Mouse (Mus musculus) embryo, embryonic 11 days (tissue): ENCODE results near the gene Myd88.
"Not testable (repeated sequence)": the region's sequence is repeated elsewhere in the genome, so short reads cannot be mapped to it uniquely, and the experiment has no call there.

Experiments used
- DNase-seq: peaks from one replicate; pipeline ENCODE4 v3.0.0-alpha.2; 2015

Myd88 gene

DNA sequence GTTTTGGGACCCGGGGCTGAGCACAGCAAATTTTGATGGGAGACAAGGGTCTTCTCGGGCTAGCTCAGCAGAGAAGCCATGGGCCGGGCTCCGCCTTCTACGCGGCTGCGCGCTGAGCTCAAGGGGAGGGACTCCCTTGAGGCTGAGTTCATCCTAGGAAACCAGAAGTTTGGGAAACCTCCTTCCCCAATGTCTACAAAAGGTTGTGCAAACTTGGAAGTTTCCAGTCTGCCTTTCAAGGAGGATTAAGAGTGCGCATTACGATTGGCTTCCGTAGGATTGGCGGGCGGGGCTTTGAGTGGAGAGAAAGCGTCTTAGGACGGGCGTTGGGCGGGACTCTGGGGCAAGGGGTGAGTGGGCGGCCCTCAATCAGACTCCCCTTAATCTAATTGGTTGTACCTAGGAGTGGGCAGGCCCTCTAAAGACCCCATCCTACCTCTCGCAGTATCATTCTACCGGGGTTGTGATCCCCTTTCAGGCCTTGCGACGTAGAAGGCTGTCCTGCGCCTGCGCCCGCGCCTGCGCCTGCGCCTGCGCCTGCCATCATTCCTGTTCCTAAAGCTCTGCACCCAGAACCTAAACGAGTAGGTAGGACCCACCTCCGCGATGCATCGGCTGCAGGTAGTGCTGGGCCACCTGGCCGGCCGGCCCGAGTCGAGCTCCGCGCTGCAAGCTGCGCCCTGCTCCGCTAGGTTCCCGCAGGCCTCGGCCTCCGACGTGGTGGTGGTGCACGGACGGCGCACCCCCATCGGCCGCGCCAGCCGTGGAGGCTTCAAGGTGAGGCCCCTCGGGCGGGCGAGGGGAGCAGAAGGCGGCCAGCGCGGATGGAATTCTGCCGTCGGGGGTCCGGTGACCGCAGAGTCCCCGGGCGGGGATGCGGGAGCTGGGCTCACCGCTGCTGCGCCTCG, at the start of gene Myd88:
Gene Myd88 (minus strand): TSS at position 503 of the 908 bp plus-strand sequence.
- peak; percentile 97 for DNase-seq

DNA sequence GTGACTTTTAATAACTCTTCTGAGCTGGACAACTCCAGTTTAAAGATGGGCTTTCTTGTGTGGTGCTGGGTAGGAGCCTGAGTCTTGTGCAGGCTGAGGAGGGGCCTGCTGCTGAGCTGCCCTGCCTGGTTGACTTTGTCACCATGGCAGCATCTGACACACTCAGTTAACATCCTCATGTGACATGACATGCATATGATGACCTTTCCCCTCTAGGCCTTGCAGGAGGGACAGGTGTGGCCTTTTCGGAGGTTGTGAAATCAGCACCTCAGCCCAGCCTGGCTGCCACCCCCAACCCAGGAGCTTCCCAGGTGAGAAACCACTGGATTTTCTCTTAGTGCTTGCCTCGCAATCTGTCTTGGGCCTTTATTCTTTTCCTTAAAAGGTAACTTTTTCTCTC, 49.0 kb upstream of the Myd88 start:
- DNase-seq = no peak

DNA sequence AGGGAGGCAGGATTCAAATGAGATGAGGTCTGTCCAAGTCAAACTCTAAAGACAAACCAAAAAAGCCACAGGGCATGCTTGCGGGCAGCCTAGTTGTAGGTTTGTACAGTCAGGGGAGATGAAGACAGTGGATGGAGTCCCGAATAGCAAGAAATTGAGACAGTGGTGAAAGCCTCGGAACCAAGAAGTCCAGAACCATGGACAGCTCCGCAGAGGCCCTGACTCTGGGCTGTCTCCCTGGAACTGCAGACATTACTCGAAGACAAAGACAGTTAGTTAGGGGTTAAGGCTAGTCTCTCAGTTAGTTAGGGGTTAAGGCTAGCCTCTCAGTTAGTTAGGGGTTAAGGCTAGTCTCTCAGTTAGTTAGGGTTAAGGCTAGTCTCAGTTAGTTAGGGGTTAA, 47.7 kb upstream of the Myd88 start:
- DNase-seq = peak; percentile 62

DNA sequence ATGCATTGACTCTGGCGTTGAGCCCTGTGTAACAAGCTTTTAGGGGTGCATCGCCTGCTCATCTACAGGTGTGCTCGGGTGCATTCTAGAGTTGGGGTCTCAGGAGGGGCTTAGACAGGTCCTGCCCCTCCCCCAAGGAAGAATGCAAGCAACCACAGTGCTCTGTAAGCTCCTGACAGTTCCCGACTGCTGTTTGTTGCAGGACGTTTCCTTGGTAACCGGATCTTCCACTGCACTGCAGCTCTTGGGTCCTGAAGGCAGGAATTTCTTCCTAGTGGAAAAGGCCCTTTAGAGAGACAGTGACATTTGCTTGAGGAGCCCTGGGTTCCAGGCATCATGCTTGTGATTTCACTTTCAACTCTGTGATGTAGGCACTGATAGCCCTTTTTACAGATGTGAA, 41.4 kb upstream of the Myd88 start:
- peak; percentile 15 for DNase-seq

DNA sequence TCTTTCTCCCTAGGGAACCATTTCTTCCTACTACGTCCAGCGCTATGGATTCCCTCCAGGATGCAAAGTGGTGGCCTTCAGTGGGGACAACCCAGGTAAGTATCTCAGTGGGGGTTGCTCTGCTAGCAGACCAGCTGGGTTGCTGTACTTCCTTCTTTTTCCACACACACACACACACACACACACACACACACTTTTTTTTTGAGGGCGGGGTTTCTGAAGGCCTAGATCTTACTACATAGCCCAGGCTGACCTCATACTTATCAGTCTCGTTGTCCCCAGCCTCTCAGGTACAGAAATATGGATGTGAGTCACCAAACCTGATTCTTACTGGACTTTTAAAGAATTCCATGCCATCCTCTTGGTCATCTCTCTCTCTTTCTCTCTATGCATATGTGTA, 37.0 kb upstream of the Myd88 start:
- no peak for DNase-seq

DNA sequence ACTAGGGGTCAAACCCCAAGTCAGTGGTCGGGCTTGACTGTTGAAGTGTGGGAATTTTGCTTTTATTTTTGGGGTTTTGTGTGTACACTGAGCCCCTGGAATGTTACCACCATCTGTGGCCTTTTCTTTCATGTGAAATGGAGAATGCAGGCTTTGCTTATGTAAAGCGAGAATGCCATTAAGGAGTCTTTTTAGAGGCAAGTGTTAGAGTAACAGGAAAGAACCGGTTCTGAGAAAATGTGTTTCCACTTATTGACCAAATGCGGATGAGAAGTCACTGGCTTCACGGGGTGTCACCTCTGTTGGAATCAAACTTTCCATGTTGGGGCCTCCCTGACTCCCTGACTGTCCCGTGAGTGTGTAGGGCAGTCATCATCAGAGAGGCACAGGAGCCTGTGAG, 34.3 kb upstream of the Myd88 start:
- DNase-seq = peak; percentile 22

DNA sequence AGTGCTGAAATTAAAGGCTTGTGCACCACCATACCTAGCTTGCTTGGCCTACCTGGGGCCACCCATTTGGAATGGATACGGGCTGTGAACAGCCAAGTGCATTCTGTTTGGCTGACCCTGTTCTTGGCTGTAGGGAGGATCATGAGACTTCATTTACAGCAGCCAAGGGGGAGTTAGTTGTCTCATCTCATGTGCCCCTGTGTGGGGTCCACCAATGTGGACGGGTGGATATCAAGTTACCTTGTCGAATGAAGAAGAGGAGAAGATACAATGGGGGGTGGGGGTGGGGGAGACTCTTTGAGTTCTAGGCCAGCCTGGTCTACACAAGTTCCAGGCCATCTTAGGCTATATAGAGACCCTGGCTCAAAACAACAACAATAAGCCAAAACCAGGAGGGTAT, 33.8 kb upstream of the Myd88 start:
- DNase-seq = no peak

DNA sequence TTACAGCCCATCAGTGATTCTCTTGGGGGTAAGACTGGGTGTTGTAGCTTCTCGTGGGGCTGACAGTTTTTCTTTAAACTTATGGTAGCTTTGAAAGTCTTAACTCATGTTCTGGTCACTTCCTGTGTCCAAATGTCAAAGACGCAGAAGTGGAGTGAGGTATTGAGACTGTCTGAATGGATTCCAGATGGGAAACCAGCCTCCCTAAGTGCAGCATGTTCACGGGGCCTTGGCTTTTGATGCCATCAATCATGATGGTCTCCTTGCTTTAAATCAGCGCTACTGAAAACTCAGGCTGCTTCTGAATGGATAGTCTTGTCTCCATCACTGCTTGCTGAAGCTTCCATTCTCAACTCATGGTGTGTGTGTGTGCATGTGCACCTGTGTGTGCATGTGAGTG, 30.0 kb upstream of the Myd88 start:
- DNase-seq = peak; percentile 37

DNA sequence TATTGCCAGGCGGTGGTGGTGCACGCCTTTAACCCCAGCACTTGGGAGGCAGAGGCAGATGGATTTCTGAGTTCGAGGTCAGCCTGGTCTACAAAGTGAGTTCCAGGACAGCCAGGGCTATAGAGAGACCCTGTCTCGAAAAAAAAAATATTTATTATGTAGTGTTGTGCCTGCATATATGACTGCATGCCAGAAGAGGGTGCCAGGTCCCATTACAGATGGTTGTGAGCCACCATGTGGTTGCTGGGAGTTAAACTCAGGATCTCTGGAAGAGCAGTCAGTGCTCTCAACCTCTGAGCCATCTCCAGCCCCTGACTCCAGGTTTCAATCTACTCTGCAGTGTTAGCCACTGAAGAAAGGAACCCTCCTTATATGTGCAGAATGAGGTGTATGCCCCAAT, 29.6 kb upstream of the Myd88 start:
- not testable (repeated sequence) for DNase-seq

DNA sequence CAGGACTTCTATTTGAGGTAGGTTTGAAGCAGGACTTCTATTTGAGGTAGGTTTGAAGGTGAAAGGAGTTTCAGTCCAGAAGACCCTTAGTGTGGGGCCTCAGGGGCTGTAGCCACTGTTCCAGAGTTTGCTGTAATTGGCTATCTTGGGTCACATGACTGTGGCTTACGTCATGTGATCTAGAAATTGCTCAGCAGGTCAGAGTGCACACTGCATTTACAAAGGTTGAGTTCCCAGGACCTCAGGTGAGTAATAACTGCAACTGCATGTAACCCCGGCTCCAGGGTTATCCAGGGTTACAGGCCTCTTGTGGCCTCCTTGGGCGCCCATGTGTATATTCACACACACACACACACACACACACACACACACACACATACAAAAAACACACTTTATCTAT, 27.2 kb upstream of the Myd88 start:
- DNase-seq = no peak

DNA sequence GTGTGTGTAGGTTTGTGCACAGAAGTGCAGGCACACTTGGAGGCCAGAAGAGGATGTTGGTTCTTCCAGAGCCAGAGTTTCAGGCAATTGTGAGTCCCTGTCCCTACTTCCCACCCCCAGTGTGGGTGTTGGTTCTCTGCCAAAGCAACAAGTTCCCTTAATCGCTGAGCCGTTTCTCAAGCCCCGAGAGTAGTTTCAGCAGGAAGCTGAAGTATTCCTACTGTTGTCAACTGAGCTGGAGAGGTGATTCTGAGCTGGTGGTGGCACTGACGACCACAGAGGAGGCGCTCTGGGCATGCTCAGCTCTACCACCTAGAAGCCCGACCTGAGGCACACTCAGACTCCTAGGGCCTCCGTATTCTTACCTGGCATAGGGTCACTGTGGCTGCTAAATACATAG, 24.1 kb upstream of the Myd88 start, which contains the start of gene Slc22a14:
Gene Slc22a14 (minus strand): TSS at position 270 of the 400 bp plus-strand sequence.
- no peak for DNase-seq

DNA sequence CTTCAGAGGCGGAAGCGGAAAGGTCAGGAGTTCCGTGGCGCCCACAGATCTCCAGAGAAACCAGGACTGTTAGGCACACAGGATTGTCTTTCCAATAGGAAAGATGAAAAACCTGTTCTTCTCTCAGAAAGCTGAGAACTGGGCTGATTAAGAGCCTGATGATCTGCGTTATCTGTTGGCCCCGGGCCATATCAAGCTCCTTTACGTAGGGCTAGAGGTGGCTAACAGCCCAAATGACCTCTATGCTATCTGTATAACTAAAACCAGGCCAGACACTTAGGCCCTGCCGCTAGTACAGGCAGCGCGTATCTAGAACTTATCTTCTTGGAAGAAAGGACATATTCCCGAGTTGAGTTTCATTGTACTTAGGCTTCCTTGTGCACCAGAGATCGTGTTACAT, 22.0 kb upstream of the Myd88 start:
- no peak for DNase-seq

DNA sequence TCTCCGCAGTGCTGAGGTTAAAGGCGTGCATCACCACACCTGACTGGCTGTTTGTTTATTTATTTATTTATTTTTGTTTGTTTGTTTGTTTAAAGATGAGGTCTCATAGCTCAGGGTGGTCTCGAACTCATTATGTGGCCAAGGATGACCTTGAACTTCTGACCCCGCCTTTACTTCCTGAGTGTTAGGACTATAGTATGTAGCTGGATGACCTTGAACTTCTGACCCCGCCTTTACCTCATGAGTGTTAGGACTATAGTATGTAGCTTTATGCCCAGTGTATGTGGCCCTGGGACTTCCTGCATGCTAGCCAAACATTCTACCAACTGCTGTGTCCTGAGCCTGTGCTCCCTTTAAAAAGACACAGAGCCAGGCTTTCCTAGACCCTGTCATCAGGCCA, 20.2 kb upstream of the Myd88 start:
- DNase-seq = no peak

DNA sequence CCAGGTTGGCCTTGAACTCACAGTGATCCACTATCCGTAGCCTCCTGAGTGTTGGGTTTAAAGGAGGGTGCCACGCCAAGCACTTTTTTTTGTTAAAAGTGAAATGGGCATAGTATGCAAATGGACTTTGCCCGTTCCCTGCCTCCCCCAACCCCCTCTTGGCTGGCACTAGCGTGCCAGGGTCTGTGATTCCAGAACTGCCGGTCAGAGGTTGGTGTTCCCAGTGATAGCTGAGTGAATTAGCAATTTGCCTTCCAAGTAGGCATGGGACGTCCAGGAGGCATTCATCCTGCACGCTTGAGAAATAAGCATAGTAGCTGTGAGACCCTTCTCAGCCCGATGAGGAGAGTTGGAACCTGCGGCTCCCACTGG, 16.8 kb upstream of the Myd88 start:
- no peak for DNase-seq

DNA sequence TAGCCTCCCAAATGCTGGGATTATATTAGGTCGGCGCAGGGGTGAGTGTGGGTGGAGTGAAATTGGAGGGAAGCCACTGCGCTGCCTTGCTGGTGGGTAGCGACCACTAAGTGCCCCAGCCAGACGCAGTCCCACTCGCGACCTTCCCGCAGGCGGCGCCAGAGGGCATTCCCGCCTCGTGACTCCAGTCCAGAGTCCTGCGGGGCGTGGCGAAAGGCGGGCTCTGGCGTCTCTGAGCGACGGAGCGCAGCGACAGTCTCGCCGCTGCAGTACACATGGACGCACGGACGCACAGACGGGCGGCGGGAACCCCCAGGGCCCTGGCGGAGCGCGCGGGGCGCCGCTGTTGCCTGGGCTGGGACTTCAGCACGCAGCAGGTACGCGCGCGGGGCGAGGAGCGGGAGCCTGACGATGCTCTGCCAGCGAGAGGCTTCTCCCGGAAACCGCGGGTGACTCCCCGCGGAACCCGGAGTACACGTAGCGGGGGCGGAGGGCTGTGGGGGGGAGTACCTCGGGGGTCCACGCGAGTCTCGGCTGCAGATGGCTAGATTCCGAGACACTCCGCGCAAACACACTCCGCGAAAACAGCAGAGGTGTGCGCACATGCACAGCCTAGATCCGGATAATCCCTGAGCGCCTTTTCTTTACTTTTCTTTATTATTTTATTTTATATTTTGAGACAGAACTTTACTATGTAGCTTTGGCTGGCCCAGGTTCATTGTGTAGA, 16.3 kb upstream of the Myd88 start, which contains the start of gene Xylb:
Gene Xylb (plus strand): TSS at position 51 of the 727 bp plus-strand sequence.
- peak; percentile 94 for DNase-seq

DNA sequence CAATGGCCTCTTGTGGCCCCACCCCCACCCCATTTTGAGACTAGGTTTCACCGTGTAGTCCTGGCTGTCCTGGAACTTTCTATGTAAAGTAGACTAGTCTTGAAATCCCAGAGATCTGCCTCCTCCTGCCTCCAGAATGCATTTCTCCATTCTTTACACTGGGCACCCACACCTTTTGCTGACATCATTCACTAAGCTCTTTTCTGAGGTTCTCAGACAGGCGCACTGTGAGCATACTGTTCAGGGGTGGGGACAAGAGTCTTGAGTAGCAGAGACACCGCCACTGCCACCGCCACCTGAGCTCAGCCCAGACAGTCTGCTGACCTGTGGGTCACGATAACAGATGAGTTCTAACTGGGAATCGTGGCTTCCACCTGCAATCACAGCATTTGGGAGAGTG, 14.7 kb upstream of the Myd88 start:
- no peak for DNase-seq

DNA sequence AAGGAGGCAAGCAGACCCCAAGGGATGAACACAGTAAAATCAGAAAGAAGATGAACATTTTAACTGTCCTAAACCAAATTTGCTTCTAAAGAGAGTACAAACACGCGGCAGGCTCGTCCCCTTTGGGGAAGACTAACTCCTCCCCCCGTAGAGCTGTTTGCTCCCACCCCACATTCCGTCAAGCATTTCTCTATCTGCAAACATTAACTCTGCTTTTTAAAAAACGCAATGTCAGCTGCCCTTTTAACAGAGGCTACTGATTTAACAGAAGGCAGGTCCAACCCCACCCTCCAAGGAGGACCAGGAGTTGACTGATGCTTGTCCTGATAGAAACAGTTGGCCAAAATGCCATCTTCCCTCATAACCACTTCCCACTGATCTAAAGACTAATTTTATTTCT, 12.7 kb upstream of the Myd88 start:
- DNase-seq = no peak

DNA sequence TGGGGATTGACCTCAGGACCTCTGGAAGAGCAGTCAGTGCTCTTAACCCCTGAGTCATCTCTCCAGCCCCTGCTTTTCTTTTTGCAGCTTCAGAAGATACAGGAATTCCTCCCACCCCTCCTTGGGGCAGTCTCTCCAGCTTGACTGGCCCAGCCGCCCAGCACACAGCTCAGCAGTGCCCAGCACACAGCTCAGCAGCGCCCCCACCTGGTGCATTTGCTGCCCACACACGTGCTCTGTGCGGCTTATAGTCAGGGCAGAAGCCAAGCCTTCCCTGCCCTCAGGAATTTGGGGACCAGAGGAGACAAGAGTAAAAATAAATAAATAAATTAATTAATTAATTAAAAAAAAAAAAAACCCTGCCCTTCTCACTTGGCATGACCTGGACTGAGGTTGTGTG, 10.8 kb upstream of the Myd88 start:
- DNase-seq = peak; percentile 80

DNA sequence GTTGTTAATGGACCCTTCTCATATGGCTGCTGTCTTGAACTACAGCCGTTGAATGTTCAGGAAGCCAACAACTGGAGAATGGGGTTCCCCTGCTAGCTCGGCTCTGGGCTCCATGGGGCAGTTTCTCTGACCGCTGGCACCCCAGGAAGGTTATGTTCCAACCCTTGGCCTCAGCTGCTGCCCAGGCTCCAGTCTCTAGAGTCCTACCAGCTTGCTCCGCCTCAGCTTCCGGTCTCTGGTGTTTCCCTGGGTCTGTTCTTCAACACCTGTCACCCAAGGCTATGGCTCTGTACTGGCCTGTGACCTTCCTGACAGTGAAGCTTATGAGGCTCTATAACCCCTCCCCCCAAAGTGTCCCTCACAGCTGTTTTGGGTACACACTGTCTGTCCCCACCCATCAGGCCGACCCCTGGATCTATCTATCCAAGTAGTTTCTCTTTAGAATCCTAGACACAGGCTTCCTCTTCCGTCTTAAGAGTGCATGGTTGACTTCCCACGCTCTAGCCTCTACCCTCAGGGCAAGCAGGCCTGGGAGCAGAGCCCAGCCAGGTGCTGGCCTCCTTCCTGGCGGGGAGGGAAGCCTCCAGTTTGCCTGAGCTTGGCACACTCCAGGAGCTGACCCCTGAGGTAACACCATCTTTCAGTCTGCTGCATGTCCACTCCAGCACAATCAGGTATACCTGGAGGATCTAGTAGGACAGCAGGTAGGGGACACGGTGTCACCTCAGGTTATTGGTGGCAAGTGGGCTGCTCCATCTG, 9.9 kb upstream of the Myd88 start:
- DNase-seq = no peak

DNA sequence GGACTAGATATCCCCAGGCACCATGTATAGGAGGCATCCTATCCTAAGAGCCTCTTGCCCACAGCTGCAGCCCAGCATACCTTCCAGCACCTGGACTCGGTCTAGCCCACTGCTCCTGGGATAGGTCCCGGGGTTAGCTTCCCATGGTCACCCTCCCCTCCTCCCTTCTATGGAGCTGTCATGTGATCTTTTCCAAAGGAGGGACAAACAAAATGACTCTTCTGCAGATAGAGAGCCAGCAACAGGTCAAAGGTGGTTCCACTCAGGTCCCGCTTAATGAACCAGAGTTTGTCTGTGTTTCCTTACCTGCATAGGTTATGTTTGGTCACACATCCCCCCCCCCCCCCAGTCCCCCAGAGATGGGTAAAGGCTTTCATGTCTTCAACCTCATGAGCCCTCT, 9.3 kb upstream of the Myd88 start:
- DNase-seq = no peak

DNA sequence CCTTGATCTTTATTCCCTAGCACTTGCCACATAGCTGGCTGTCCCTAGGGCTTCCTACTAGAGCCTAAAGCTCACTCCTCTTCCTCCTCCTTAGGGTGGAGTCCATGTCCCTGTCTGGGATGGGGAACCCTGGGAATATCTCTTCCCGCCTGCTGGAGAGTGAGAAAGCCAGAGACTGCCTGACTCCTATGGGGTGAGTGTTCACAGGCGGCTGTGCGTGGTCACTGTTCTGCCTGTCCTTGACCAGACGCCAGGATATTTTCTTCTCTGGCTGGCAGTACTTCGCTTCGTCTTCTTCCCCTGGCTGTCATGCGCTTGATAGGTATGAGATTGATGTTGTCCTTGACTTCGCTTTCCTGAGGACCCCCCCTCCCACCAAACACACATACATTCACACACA, 5.2 kb upstream of the Myd88 start:
- no peak for DNase-seq

DNA sequence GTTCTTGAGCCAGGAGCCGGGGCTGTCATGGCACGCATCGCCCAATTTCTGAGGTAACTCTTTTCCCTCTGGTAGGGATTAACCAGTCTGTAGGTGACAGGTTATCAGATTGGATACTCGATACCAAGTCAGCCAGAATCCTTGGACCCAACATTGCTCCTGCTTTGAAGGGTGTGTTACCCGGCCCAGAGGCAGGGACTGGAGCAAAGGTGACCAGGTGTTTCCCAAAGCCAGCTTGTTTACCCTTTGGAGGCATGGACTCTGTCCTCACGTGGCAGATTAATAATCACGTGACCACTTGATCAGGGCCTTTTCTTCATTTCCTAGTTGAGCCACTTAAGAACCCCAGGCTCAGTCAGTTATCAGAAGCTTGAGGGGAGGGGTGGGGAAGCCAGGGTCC, 1.5 kb upstream of the Myd88 start:
- no peak for DNase-seq

DNA sequence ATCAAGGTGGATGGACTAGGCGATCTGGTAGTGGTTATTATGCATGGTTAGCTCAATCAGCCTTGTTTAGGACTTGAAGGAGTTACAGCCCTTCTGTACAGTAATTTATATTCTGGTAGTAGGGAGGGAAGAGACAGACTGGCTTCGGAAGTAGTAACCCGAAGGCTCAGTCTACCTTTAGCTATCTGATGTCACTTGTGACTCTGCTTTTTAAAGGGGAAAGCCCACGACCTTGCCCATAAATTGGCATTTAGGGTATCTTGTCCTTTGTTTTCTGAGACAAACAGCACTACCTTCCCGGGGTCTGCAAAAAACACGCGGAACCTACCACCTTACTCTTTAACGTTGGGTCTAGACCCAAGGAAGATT, 1.0 kb downstream of the Myd88 start:
- DNase-seq = no peak
